Mouse (Mus musculus) hindbrain, postnatal 0 days (tissue): Measurements from ENCODE around the gene Ubl4a. TPM values are rescaled to one million over a fixed set of nuclear protein-coding genes. Genes with fewer than 3 reads are reported as not detected.
"Not testable (repeated sequence)": the region's sequence is repeated elsewhere in the genome, so short reads cannot be mapped to it uniquely, and the experiment has no call there.

Experiments used
- ATAC-seq: fragments of 200-750 bp; cut with Nextera tagmentation; 2 replicates; pipeline ENCODE4 v1.8.0; 2017; ENCODE audit warnings: mild to moderate bottlenecking, moderate TSS enrichment, moderate library complexity
- DNase-seq: peaks from one replicate; pipeline ENCODE4 v3.0.0-alpha.2; 2015; ENCODE audit warnings: low spot score
- H3K27ac ChIP-seq: fragments of 300-500 bp; sonication (generic); 2 replicates; pipeline ENCODE4 v1.5.1; 2014; ENCODE audit warnings: mild to moderate bottlenecking
- H3K27me3 ChIP-seq: fragments of 300-500 bp; sonication (generic); 2 replicates; pipeline ENCODE4 v1.6.1; 2014; ENCODE audit warnings: low read length, mixed read lengths; ENCODE audit not compliant: insufficient read depth
- H3K36me3 ChIP-seq: fragments of 300-500 bp; sonication (generic); 2 replicates; pipeline ENCODE4 v1.6.1; 2014; ENCODE audit warnings: low read length, mixed read lengths; ENCODE audit not compliant: insufficient read depth
- H3K4me1 ChIP-seq: fragments of 300-500 bp; sonication (generic); 2 replicates; pipeline ENCODE4 v1.6.1; 2014; ENCODE audit warnings: antibody characterized with exemption, low read length, mixed read lengths; ENCODE audit not compliant: insufficient read depth
- H3K4me2 ChIP-seq: fragments of 300-500 bp; sonication (generic); 2 replicates; pipeline ENCODE4 v1.6.1; 2014; ENCODE audit warnings: low read depth, mild to moderate bottlenecking, low read length, moderate library complexity, mixed read lengths
- H3K4me3 ChIP-seq: fragments of 300-500 bp; sonication (generic); 2 replicates; pipeline ENCODE4 v1.5.1; 2014; ENCODE audit warnings: low read length
- H3K9ac ChIP-seq: fragments of 300-500 bp; sonication (generic); replicated peaks from 2 replicates; pipeline ENCODE4 v1.6.1; 2014; ENCODE audit warnings: mild to moderate bottlenecking, low read length, moderate library complexity, mixed read lengths
- H3K9me3 ChIP-seq: fragments of 300-500 bp; sonication (generic); 2 replicates; pipeline ENCODE4 v1.6.1; 2016; ENCODE audit warnings: low read length, mixed read lengths
- CTCF ChIP-seq: IDR thresholded peaks from 2 replicates; pipeline ENCODE4 v1.5.1; 2016; ENCODE audit warnings: antibody characterized with exemption, control low read depth, low read depth
- WGBS: fragments of 180-500 bp; shearing (Covaris S2); extraction: QIAGEN DNeasy Blood & Tissue Kit; methylation state at CpG from one replicate; pipeline ENCODE4 v1.1.7; 2014; 5-methylcytosine and 5-hydroxymethylcytosine counted together
- polyA plus RNA-seq: library from polyadenylated mRNA; unstranded; fragments of >200 nt; fragmentation: Nextera tagmentation; extraction: Ambion mirVana; gene quantifications from 2 replicates; pipeline ENCODE4 v1.2.1, GENCODE M21; 2015
- total RNA-seq: library from RNA; depleted of rRNA; stranded (reverse); fragments of >200 nt; gene quantifications from 2 replicates; pipeline ENCODE4 v1.2.3, GENCODE M21; 2014

The Ubl4a gene
- total and polyA plus RNA-seq, 2 experiments from 2014 or later, result 51.8 to 71.8 TPM

DNA sequence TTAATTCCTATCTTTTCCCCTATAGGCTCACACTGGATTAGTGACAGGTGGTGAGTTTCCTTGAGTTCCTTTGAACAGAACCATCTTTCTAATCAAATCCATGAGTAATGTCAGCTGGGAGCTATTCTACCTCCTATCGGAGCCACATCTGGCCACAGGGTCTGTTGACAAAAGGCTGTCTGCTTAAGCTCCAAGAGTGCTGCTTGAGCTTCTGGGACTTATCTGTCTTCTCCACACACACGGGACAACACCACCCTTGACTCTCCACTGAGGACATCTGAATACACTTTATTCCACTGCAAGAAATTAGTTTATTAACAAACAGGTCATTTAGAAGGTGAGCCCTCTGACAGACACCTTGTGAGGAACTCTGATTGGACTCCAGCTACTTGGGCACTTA is 11.4 kb upstream of the Ubl4a start:
- 87% methylated on average over 2 of the region's 2 CpGs for WGBS
- H3K27ac ChIP-seq, result no peak overlapping the region
- no peaks in the 10 kb centered on the region for H3K27me3 ChIP-seq
- H3K4me2 ChIP-seq, result no peak overlapping the region
- H3K9ac ChIP-seq, result no peak overlapping the region
- no peak for TF ChIP-seq CTCF
- H3K36me3 ChIP-seq, result no peaks in the 10 kb centered on the region
- no peak for ATAC-seq
- no peaks in the 10 kb centered on the region for H3K9me3 ChIP-seq
- no peak for DNase-seq
- no peak overlapping the region for H3K4me3 ChIP-seq
- no peaks in the 10 kb centered on the region for H3K4me1 ChIP-seq

DNA sequence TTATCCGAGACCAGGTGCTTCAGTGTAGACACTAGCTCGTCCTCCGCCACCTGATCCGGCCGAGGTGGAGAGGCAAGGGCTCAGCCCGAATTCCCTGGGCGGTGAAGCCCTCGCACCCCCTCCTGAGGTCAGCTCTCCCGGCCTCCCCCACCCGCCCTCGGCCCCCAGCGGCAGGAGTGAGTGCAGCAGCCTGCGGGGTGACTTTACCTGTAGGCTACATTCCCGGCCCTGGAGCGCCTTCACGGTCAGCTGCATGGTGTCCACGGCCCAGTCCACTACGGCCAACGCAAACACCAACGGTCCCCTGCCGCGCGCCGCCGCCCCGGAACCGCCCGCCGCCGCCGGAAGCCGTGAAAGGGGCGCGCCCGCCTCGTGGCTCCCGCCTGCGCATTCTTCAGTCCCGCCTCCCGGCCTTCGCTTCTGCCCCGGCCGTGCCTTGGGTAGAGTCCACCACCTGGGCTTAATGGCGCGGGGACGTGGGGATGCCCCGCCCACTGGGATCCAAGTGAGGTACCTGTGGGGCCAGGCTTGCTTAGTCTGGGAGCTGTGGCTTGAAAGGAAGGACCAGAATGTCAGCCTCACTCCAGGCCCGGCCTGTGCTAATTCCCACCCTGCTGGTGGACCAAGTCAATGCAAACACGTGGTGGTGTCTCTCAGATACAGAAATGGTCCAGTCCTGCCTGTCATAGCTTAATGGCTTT is 4.7 kb downstream of the Ubl4a start:
- H3K9me3 ChIP-seq, result no peaks in the 10 kb centered on the region
- H3K36me3 ChIP-seq, result no peaks in the 10 kb centered on the region
- DNase-seq, result peak; percentile 73
- 34% methylated on average over 49 of the region's 49 CpGs for WGBS
- no peaks in the 10 kb centered on the region for H3K27me3 ChIP-seq
- H3K4me1 ChIP-seq, result no peaks in the 10 kb centered on the region
- peak overlapping the region; percentile 61 for H3K4me2 ChIP-seq
- H3K27ac ChIP-seq, result peak overlapping the region; percentile 85
- H3K9ac ChIP-seq, result peak overlapping the region; percentile 68
- peak; percentile 83 for ATAC-seq
- peak overlapping the region; percentile 51 for H3K4me3 ChIP-seq
- TF ChIP-seq CTCF, result peak; percentile 58

GRCm38 (mm10) chrX:74367512-74367911 is 5.5 kb downstream of the Ubl4a start:
- DNase-seq (peak; percentile 11), ATAC-seq (no peak)
- Histone ChIP-seq H3K4me2 (peak overlapping the region; percentile 61), H3K36me3 (no peaks in the 10 kb centered on the region), H3K9me3 (no peaks in the 10 kb centered on the region), H3K9ac (peak overlapping the region; percentile 68), H3K27ac (peak overlapping the region; percentile 85), H3K4me3 (peak overlapping the region; percentile 51), H3K4me1 (no peaks in the 10 kb centered on the region), H3K27me3 (no peaks in the 10 kb centered on the region)
- 60% methylated on average over 10 of the region's 10 CpGs for WGBS
- TF ChIP-seq CTCF, result no peak

GRCm38 (mm10) chrX:74359171-74359570 is 13.8 kb downstream of the Ubl4a start:
- Histone ChIP-seq H3K27ac (no peak overlapping the region), H3K4me2 (no peak overlapping the region), H3K36me3 (no peaks in the 10 kb centered on the region), H3K9ac (no peak overlapping the region), H3K4me1 (no peaks in the 10 kb centered on the region), H3K9me3 (no peaks in the 10 kb centered on the region), H3K4me3 (no peak overlapping the region), H3K27me3 (no peaks in the 10 kb centered on the region)
- TF ChIP-seq CTCF, result no peak
- ATAC-seq (no peak), DNase-seq (no peak)
- WGBS, result 56% methylated on average over 11 of the region's 11 CpGs

DNA sequence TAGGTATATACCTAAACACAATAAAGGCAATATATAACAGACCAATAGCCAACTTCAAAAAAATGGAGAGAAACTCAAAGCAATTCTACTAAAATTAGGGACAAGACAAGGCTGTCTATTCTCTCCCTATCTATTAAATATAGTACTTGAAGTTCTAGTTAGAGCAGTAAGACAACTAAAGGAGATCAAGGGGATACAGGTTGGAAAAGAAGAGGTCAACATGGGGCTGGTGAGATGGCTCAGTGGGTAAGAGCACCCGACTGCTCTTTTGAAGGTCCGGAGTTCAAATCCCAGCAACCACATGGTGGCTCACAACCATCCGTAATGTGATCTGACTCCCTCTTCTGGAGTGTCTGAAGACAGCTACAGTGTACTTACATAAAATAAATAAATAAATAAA is 15.9 kb downstream of the Ubl4a start:
- H3K27ac ChIP-seq, ATAC-seq, H3K9ac ChIP-seq, H3K27me3 ChIP-seq, H3K4me2 ChIP-seq, H3K36me3 ChIP-seq, H3K4me1 ChIP-seq, H3K4me3 ChIP-seq, H3K9me3 ChIP-seq, DNase-seq: not testable (repeated sequence)
- whole genome bisulfite sequencing, result 92% methylated on average over 3 of the region's 3 CpGs

- Histone ChIP-seq H3K4me2 (peak within 1 kb of the TSS; percentile 62), H3K4me1 (no peaks in the 10 kb centered on the region), H3K27me3 (no peaks in the 10 kb centered on the region), H3K4me3 (peak within 1 kb of the TSS; percentile 37), H3K27ac (peak within 1 kb of the TSS; percentile 70), H3K9ac (peak within 1 kb of the TSS; percentile 48), H3K36me3 (no peaks in the 10 kb centered on the region), H3K9me3 (no peaks in the 10 kb centered on the region)
- DNase-seq (peak; percentile 88), ATAC-seq (peak; percentile 91)
- WGBS, result 58% methylated on average over 11 of the region's 22 CpGs
- TF ChIP-seq CTCF, result no peak
These were observed 19.6 kb downstream of the Ubl4a start, which contains the start of gene Lage3 for GRCm38 (mm10) chrX:74353467-74353770. TSS of gene Lage3 (minus strand) at chrX:74353618.

DNA sequence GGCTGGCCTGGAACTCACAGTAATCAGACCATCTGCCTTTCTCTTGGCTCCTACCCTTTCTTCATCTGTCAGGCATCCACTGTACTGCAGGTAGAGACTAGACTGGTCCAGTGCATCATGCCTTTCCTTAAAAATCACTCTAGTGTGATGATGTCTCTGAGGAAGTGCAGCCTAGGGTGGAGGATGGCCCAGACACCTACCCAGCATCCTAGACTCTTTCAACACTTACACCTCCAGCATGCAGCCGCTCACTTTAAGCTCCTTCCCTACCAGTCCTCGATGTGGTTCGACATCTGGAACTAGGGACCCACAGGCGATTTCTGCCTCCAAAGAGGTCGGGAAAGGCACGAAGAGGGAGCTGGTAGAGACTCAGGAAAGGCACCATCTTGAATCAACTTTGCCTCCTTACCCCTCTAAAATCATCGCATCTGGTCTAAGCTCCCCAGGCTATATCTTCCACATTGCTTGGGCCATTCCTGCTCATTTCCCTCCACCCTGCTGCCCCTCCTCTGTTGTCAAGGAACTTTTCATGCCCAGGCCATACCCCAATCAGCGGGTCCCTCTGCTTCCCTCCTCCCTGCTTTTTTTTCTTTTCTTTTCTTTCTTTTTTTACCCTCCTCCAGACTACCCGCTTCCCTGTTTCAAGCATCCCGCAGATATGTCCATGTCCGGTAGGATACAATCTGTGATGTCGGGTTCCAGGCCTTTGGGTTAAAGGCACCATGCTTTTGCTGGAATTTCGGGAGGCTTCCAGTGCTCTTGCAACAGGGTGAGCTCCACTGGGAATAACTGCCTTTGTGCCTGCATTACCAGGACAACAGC is 20.2 kb downstream of the Ubl4a start:
- H3K27me3 ChIP-seq, result no peaks in the 10 kb centered on the region
- WGBS, result 30% methylated on average over 13 of the region's 13 CpGs
- H3K4me3 ChIP-seq, result peak overlapping the region; percentile 37
- H3K4me1 ChIP-seq, result no peaks in the 10 kb centered on the region
- ATAC-seq, result peak; percentile 74; the same call in 1 of the 2 replicates
- H3K9ac ChIP-seq, result peak overlapping the region; percentile 48
- TF ChIP-seq CTCF, result no peak
- H3K4me2 ChIP-seq, result peak overlapping the region; percentile 62
- peak overlapping the region; percentile 70 for H3K27ac ChIP-seq
- H3K9me3 ChIP-seq, result no peaks in the 10 kb centered on the region
- no peaks in the 10 kb centered on the region for H3K36me3 ChIP-seq
- no peak for DNase-seq
